In the genomic region with DNA sequence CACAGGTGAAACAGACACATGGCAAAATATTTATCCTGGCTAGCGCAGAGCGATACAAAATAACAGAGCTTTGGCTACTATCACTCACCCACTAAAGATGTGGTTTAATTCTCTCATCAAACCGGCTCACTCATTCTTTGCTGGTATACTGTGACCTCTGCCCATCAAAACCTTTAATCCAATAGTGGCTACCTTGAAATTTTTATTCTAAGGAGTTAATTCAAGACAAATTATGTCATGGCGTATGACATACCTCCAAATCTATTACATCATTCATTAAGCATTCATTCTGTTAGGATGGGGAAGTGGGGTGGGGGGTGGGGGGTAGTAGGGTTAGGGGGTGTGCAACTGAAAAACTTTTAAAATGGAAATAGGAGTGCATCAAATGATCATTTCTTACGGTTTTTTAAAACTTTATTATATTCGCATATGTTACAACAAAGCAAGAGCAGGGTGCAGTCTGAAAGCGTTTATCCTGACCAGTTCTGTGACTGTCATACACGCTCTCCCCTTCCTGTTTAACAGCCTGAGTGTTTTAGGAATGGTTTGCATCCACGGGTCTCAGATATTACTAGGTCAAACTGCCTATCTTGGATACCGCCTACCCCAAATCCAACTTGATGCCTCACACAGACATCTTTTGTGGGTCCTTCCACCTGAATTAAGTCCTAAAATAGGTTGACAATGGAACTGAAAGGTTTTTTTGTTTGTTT, we compare ENCODE assay signal across 8 mouse cellular contexts. TPM values are rescaled to one million over a fixed set of nuclear protein-coding genes. Genes with fewer than 3 reads are reported as not detected.
DNase-seq lines count a peak whose midpoint lies in the region; ATAC-seq lines count a peak whose summit lies in the region.

No protein-coding gene starts in this region.

- H3K36me3 ChIP-seq in forebrain, embryonic 11.5 days (ENCODE audit: control insufficient read depth, insufficient read depth, low read length) = no peaks in the 10 kb centered on the region

- ATAC-seq in forebrain, embryonic 11.5 days (replicated peaks; ENCODE audit: low FRiP score) = no peak

- peak overlapping the region; percentile 70 for H3K4me3 ChIP-seq in forebrain, embryonic 11.5 days (ENCODE audit: low read depth, low read length)

- 64% methylated on average over 10 of the region's 10 CpGs for WGBS in forebrain, embryonic 11.5 days

- peak overlapping the region; percentile 86 for H3K4me2 ChIP-seq in forebrain, embryonic 11.5 days (ENCODE audit: low read depth, low read length, severe bottlenecking)

- H3K27me3 ChIP-seq in forebrain, embryonic 11.5 days (ENCODE audit: control insufficient read depth, insufficient read depth, low read length) = no peaks in the 10 kb centered on the region

- H3K27ac ChIP-seq in forebrain, embryonic 11.5 days (ENCODE audit: low read depth, low read length) = no peak overlapping the region

- peaks cover 8% of the 10 kb centered on the region; the same call in 1 of the 2 replicates for H3K4me1 ChIP-seq in forebrain, embryonic 11.5 days (replicated peaks; ENCODE audit: control insufficient read depth, insufficient read depth, low read length)

- no peaks in the 10 kb centered on the region for H3K9me3 ChIP-seq in forebrain, embryonic 11.5 days (ENCODE audit: control insufficient read depth, low read length)

- peak; percentile 33 for DNase-seq in embryo, embryonic 10 days (ENCODE audit: low spot score)
- no peak for DNase-seq in embryo, embryonic 11 days
- DNase-seq in 416B (ENCODE audit: low read depth) = peak; percentile 16
- DNase-seq in forebrain, embryonic 11.5 days (ENCODE audit: low spot score) = no peak
- DNase-seq in liver = peak; percentile 29
- DNase-seq in urinary bladder, postnatal 10 days (ENCODE audit: low spot score) = no peak
- no peak for DNase-seq in cerebellum, postnatal 10 days
- no peak for DNase-seq in cerebellum, postnatal 36 days

- peak overlapping the region; percentile 98 for H3K9ac ChIP-seq in forebrain, embryonic 11.5 days (ENCODE audit: low read length)

RNA-seq across cellular contexts. Expression of gene Fbxw4, which starts 1.4 kb away (rescaled TPM):
- 5.0 and 7.3 TPM in 2 replicates for polyA plus RNA-seq in forebrain, embryonic 11.5 days (2014; fragmentation: Nextera tagmentation; extraction: Ambion mirVana)

Comparison
In these comparisons a context has a peak if more than half of its experiments do, and no peak if none do; other contexts are left out.
1. DNase-seq: peak in embryo, embryonic 10 days (single experiment), 416B (single experiment) and liver (single experiment); none in embryo, embryonic 11 days (single experiment), forebrain, embryonic 11.5 days (single experiment), urinary bladder, postnatal 10 days (single experiment), cerebellum, postnatal 10 days (0 of 2) and cerebellum, postnatal 36 days (0 of 2).